Mouse (Mus musculus) R1 (cell line): ENCODE measurements around the gene Otop3.

Experiments used
- DNase-seq: peaks from one replicate; pipeline ENCODE4 v3.0.0-alpha.2; 2018; ENCODE audit warnings: low read depth, low spot score

The Otop3 gene

DNA sequence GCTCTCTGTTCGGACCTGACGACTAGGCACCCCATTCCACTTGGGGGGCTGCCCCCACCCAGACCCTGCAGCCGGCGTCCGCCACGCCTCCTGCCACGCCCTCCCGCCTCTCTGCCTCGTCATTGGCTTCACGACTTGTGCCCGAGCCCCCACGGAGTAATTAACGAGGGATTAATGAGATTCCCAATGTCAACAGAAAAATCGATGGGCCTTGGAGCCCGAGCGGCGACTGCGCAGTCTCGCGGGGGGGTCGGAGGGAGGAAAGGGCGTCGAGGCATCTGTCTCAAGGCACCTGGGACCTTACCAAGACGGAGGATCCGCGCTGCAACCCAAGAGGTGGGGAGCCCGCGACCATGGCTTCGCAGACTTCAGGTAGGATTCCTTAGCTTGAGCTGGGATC lies at the start of gene Otop3:
Gene Otop3 (plus strand): TSS at position 201 of the 400 bp plus-strand sequence.
- DNase-seq: no peak

DNA sequence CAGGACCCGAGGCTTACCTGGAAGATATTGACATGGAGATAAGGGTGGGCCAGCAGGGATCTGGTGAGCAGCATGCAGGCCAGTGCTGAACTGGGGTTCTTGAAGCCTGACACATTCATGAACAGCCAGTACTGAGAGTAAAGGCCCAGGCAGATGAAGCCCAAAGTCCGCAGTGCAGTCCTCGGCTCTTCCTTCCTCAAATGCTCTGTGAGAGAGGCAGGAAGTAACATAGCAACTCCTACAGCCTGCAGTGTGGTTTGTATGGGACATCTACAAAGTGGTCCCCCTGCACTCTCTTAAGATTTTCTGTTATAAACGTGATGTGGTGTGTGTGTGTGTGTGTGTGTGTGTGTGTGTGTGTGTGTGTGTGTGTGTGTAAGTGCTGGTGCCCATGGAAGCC lies 49.2 kb upstream of the Otop3 start:
- no peak for DNase-seq

GRCm38 (mm10) chr11:115286201-115286993 lies 48.1 kb upstream of the Otop3 start:
- DNase-seq: peak; percentile 43

DNA sequence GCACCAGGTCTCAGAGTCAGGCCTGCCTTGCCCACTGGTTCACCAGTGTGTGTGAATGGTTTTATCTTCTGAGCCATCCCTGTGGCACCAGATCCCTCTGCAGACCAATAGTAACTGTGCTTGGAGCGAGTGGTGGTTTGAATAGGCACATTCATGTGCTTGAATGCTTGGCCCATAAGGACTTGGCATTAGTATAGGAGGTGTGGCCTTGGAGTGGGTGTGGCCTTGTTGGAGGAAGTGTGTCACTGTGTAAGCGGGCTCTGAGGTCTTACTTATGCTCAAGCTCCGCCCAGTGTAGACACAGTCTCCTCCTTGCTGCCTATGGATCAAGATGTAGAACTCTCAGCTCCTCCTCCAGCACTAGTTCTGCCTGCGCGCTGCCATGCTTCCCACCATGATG lies 47.1 kb upstream of the Otop3 start:
- DNase-seq: peak; percentile 98

- no peak for DNase-seq
Observed at GRCm38 (mm10) chr11:115288305-115288704, 46.2 kb upstream of the Otop3 start.

DNA sequence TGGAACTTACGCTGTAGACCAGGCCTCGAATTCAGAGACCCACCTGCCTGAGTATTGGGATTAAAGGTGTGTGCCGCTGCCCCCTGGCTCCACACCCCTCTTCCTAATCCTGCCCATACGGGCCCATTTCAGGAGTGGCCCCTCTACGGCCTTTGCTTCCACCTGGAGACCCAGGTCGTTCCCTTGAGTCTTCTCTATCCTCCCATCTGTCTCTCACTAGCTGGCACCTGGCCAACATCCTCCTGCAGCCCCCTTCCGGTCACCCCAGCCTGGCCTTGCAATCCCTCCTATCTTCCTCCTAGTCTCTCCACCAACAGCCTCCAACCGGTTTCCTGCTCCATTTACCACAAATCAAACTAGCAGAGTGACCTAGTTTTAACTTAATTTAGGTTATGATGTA lies 44.6 kb upstream of the Otop3 start:
- DNase-seq: no peak

- no peak for DNase-seq
Observed at GRCm38 (mm10) chr11:115290314-115290713, 44.2 kb upstream of the Otop3 start.

DNA sequence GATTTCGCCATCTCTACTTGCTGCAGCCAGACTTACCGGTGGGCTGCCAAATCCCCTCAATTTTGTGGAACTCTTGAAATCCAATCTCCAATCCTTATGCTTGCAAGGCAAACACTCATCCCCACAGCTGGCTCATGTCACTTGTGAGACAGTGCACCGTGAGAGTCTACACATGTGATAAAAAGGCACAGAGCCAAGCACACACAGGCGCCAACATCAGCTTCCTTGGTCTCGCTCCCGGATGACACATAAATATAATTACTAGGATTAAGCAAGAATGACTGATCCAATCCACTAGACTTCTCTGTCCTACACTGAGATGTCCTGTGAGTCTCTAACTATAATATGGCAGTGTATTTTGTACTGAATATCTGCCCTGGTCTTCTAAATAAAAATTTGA lies 43.6 kb upstream of the Otop3 start:
- DNase-seq: no peak

DNA sequence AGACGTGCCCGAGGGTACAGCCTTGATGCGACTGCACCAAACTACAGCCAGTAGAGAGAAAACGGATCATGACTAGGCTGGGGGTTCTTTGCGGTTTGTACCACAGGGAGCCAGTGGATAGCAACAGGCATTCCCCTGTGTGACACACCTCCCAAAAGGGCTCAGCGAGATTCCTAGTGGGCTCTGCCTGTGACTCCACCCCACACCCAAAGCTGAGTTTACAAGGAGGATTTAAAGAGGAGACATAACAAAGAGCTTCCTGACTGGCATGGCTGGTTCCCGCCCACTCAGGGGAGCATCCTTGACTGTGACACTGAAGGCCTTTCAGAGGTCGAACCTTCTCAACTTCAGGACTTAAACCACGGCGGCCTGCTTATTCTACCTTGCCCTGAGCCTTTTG lies 43.0 kb upstream of the Otop3 start:
- peak; percentile 82 for DNase-seq

DNA sequence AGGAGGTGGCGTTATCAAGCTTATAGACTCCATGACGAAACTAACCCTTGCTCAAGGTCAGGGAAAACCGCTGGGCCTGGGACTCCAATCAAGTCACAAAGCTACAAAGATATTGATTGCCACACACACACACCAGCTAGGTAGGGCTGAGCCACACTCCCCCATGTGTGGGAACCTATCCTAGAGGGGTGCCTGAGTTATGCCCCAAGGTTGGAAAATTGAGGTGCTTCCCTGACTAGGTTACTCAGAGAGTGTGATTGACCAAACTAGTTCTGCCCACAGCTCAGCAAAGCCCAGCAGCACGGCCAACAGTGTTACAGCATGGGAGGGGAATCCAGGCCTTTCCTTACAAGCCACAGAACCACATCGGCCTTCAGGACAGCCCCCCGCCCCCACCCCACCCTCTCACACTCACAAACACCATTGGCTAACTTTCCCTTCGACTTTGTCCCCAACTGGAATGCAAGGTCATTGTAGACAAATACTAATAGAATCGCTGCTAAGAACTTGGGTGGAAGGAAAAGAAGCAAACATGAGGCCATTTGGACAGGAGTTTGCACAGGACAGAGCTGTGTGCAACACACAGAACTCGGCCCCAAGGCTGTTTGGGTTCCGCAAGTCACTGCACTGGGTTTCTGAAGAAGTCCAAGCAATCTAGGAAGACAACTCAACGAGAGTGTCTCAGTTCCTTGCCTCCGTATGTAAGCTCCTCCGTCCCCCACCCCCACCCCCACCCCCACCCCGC lies 41.7 kb upstream of the Otop3 start:
- peak; percentile 77 for DNase-seq

DNA sequence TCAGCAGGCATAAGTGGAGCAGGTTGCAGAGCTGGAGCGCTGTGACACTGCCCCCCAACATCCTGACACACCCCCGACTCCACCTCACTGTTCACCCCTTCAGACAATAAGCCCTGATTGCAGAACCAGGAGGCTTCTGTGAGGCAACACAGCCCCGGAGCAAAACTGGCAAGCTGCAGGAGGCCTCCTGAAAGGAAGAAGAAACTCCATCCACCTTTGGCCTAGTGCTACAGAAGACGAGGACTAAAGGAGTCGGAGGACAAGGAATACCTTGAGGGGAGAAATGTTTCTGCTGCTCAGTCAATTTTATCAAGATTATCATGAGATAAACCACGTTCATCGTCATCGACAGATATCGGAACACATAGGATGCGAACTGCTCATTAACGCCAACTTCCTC lies 38.6 kb upstream of the Otop3 start:
- DNase-seq: no peak

DNA sequence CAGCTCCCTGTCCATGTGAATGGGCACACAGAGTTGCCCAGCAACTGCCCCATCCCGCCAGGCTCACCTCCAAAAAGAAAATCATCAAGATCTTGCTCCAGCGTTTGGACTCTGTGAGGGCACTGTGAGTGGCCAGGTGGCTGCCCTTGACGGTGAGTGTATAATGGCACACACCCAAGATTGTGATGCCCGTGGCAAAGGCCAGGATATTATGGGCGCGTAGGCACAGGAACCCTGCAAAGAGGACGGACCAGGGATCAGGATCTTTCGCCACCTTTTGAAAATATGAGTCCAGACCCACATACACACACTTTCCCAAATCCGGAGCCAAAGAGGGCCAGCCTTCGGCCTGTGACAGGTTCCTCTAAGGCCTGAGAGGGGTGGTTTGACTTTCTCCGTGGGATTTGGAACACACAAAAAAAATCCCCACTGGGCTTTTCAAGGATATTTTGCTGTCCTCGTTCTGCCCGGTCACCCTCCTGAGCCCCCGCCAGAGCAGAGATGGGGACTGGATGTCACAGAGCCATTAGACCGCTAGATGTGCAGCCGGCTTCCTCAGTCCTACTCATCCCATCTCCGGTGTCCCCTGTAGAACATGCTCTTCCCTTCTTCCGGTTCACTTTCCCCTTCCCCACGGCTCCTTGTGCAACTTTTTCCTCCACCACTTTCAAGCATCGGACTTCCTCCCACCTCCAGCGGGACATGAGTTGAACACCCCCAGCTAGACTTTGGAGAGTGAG lies 37.9 kb upstream of the Otop3 start:
- DNase-seq: no peak

GRCm38 (mm10) chr11:115297214-115297826 lies 37.2 kb upstream of the Otop3 start, which contains the start of gene Fads6:
TSS of gene Fads6 (minus strand) at chr11:115297663.
- DNase-seq: peak; percentile 73

GRCm38 (mm10) chr11:115298160-115298559 lies 36.4 kb upstream of the Otop3 start:
- no peak for DNase-seq

GRCm38 (mm10) chr11:115300745-115301144 lies 33.8 kb upstream of the Otop3 start:
- DNase-seq: peak; percentile 63

DNA sequence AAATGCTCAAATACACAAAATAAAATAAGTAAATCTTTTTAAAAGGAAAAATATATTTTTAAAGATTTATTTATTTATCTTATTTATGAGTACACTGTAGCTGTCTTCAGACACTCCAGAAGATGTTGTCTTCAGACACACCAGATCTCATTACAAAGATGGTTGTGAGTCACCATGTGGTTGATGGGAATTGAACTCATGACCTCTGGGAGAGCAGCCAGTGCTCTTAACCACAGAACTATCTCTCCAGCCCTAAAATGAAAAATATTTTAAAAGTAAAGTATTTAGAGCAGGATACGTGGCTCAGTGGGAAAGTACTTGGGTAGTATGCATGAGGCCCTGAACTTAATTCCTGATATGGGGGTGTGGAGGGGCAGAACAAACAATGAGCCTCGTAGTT lies 33.2 kb upstream of the Otop3 start:
- no peak for DNase-seq

GRCm38 (mm10) chr11:115303167-115303566 lies 31.4 kb upstream of the Otop3 start:
- no peak for DNase-seq

DNA sequence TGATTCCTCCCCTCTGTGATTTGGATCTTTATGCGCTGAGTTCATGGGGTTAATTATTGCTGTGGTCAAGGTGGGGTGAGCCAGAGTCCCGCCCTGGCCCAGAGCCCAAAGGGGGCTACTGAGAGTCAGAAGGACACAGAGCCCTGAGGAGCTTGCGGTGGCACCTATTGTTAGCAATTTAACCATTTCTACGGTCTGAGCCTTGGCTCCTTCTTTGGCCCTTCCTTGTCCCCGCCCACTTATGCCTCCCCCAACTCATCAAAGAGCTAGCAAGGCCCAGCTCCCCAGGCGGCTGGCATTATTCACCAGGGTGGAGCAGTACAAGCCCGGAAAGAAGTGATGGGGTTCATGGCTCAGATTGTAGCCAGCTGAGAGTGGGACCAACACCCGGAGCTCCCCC lies 27.7 kb upstream of the Otop3 start, which contains the start of gene Otop2:
Gene Otop2 (plus strand): TSS at position 301 of the 400 bp plus-strand sequence.
- no peak for DNase-seq

GRCm38 (mm10) chr11:115308781-115309180 lies 25.8 kb upstream of the Otop3 start:
- DNase-seq: no peak

DNA sequence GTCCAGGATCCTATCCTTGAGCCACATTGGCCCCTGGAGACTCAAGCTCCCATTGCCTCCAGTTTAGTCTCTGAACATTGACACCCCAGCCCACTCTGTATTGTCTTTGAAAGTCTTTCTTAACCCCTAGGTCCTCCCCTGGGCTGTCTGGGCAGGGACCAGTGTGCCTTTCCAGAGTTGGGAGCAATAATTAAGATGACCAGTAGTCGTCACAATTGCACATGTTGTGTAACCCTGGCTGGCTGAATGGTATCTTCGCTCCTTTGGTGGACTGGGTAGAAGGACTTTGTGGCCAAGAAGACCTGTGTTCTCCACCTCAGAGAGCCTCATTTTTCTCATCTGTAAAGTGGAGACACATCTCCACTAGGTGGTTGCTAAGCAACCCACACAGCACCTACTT lies 20.3 kb upstream of the Otop3 start:
- no peak for DNase-seq

GRCm38 (mm10) chr11:115317204-115317603 lies 17.3 kb upstream of the Otop3 start:
- DNase-seq: no peak
